Mouse (Mus musculus) layer of hippocampus, postnatal 25 days (tissue): ENCODE measurements at regions not wholly inside any gene's neighbourhood (a gene's known extent, or its start where the extent isn't known, plus 50 kb on each side); places are given as distances from the start of the nearest gene placed in this dataset.

Experiments
- DNase-seq, 2 experiments: peaks; one replicate each; pipeline ENCODE4 v3.0.0; 2022; ENCODE audit warnings: mixed read lengths in 2 of 2, low spot score in 1 of 2; ENCODE audit errors: extremely low spot score in 1 of 2

DNA sequence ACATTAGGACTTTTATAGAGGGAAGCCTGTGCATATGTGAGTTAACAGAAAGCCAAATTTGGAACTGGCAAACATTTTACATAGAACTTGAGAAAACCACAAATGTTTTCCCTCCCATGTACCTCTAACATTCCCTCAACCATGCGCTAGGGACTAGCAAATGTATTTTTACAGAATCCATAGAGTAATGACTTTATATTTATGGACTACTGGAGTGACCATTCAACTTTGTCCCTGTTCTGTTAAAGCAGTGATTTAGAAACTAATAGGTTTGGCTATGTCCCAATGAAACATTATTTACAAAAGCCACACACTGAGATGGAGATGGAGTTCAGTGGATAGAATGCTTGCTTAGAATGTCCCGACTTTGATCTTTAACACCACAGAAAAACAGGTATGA is 557.0 kb downstream of the Ebf1 start:
- no peak for DNase-seq

- DNase-seq: no peak
Measured at GRCm38 (mm10) chr11:45174811-45175798, 558.0 kb downstream of the Ebf1 start.

- DNase-seq: no peak
Measured at GRCm38 (mm10) chr11:45176971-45177370, 559.9 kb downstream of the Ebf1 start.

- no peak for DNase-seq
Measured at GRCm38 (mm10) chr11:45178036-45178435, 560.9 kb downstream of the Ebf1 start.

DNA sequence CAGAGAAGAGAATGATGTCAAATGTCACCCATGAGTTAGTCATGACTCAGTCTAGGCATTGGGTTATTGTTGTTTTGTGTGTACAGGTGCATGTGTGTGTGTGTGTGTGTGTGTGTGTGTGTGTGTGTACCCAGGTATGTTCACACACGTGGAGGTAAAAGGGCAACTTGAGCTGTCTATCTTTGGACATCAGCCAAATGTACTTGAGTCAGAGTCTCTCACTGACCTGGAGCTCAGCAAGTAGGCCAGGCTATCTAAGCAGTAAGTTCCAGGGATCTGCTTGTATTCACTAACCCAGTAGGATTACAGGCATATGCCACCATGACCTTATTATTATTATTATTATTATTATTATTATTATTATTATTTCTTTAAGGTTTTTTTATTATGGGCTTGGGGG is 561.9 kb downstream of the Ebf1 start:
- no peak for DNase-seq

DNA sequence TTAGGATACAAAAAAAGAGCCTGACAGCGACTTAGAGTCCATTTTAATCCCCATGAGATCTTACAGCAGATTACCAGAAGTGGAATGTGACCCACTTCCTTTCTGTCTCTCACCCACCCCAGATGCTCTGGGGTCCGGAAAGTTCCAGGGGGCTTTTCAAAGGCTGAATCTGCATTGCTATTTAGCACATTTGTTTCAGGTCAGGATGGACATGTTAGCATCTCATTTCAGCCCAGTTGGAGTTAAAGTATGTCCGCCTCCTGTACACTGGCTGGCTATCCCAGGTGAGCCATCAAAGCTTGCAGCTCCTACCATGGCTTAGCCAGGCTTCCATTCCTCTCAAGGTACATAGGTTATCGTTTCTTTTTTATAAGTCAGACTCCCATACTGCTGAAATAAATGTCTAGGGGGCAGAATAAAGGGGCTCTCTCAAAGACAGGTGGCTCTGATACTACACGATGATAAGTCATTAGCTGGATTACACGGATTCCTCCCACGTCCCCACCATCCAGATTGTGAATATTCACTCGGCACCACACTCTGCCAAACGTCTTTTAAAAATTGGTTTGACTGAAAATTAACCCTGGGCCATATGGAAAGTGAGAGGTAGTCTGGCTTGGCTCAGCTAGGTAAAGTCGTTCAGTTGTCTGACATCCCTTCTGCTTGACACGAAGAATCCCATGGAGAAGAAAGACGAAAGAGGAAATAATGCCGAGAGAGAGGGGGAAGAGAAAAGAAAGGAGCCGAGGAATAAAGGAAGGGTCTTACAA is 573.7 kb downstream of the Ebf1 start:
- DNase-seq: no peak

GRCm38 (mm10) chr11:45191392-45192189 is 574.5 kb downstream of the Ebf1 start:
- DNase-seq: no peak

DNA sequence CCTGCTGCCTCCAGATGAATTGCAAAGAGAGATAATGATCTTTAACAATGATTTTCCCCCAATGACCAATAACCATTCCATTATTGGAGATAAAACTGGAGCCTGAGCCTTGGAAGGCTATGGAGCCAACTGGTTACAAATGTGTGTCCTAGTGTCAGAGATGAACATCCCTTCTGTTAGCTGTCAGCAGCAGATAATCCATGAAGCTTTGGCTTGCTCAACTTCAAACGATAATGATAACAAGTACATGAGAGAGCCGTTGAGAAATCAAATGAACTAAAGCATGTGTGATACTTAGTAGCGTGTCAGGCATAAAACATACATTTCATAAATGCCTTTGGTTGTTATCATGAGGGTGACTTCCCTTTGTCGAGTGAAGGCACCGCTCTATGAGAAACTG is 576.2 kb downstream of the Ebf1 start:
- no peak for DNase-seq

- DNase-seq: no peak
Measured at GRCm38 (mm10) chr11:45199520-45199919, 582.4 kb downstream of the Ebf1 start.

- DNase-seq: no peak
Measured at GRCm38 (mm10) chr11:45200714-45201405, 583.7 kb downstream of the Ebf1 start.

- no peak for DNase-seq
Measured at GRCm38 (mm10) chr11:45203446-45203845, 586.3 kb downstream of the Ebf1 start.

DNA sequence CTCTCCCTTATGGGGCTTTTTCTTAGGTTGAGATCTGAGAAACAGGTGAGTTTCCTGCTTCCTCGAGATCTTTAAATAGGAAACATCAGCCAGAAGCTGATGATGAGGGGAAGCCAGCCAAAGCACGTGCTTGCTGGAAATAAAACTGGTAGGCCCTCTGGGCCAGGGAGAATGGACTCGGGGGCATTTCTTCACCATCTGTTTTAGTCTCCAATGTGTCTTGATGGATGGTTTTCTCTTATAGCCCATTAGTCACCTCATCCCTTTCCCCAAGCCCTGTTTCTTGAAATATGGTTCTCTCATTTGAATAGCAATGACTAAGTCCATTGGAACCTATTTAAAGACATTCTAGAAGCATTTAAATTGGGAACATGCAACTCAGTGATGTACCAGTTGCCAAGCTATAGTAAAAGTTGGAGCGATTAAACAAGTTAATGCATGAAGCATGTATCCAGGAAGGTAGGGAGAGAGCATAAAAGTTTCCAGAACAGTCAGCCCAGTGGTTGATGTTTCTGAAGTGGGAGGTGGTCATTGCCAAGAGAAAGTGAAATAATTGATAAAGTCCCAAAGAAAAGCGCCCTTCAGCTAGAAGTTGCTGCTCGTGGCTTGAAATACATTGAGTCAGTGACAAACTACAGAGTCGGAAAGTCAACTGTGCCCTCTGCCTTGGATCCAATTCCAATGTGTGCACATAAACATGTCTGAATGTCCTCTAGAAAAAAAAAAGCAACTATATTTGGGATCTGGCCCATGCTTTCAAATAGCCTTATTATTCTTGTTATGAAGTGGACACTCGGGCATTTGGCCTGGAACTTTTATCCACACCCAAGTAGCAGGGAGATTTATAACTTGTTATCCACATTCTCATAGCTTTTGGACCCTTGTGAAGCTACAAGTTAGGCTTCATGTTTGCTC is 589.8 kb downstream of the Ebf1 start:
- DNase-seq: no peak

- no peak for DNase-seq
Measured at GRCm38 (mm10) chr11:45214096-45214495, 597.0 kb downstream of the Ebf1 start.

DNA sequence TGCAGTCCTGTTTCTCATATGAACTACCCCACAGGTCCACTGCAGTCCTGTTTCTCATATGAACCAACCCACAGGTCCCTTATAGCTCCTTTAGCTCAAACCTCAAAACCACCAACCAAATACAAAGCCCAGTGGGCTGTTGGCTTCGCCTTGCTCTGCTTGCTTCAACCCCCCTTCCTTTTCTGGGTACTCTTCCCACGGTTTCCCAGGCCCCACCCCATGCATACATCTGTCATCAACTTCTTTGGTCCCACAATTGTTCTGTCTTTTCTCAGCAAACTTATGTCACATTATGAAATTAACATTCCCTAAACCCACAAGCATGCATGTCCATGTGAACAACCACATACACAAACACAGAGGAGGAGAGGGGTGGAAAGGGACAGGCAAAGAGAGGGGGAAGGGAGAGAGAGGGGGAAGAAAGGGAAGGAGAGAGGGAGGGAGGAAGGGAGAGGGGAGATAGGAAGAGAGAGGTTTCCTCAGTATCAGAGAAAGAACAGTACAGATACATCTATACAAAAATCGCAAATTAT is 599.9 kb downstream of the Ebf1 start:
- DNase-seq: no peak

GRCm38 (mm10) chr11:45219239-45219638 is 602.1 kb downstream of the Ebf1 start:
- DNase-seq: no peak

DNA sequence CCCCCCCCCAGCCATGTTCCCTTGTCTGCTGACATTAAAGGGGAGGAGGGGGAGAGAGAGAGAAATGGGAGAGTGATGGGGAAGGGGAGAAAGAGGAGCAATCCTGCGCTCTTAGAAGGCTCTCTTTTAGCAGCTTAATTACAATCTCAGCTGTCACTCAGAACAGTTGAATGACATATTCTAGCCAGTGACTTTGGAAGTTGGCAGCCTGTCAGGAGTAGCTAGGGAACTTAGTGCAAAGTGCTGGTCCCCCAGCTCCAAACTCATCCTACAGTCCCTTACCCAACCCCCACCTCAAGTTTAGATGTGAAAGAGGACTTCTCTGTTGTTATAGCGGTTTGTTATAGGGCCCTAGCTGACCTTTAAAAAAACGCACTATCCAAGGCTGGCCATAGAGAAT is 604.9 kb downstream of the Ebf1 start:
- no peak for DNase-seq

- no peak for DNase-seq
Measured at GRCm38 (mm10) chr11:45235476-45236412, 616.1 kb upstream of the Clint1 start.

GRCm38 (mm10) chr11:45237056-45237455 is 614.8 kb upstream of the Clint1 start:
- no peak for DNase-seq
